Mouse (Mus musculus) stomach, postnatal 0 days (tissue): ENCODE measurements at regions not wholly inside any gene's neighbourhood (a gene's known extent, or its start where the extent isn't known, plus 50 kb on each side); places are given as distances from the start of the nearest gene placed in this dataset.

Source experiments
- ATAC-seq: fragments of 200-750 bp; cut with Nextera tagmentation; 2 replicates; pipeline ENCODE4 v1.8.0; 2017; ENCODE audit not compliant: low FRiP score, low TSS enrichment
- DNase-seq: peaks from one replicate; pipeline ENCODE4 v3.0.0-alpha.2; 2016; ENCODE audit warnings: low spot score
- H3K27ac ChIP-seq: fragments of 300-500 bp; sonication (generic); replicated peaks from 2 replicates; pipeline ENCODE4 v1.5.1; 2014; ENCODE audit warnings: mild to moderate bottlenecking, control low read depth
- H3K27me3 ChIP-seq: fragments of 300-500 bp; sonication (generic); 2 replicates; pipeline ENCODE4 v1.6.1; 2014; ENCODE audit warnings: low read length; ENCODE audit not compliant: control insufficient read depth, insufficient read depth
- H3K36me3 ChIP-seq: fragments of 300-500 bp; sonication (generic); 2 replicates; pipeline ENCODE4 v1.6.1; 2014; ENCODE audit warnings: low read length, mixed read lengths; ENCODE audit not compliant: control insufficient read depth, insufficient read depth
- H3K4me1 ChIP-seq: fragments of 300-500 bp; sonication (generic); replicated peaks from 2 replicates; pipeline ENCODE4 v1.6.1; 2014; ENCODE audit warnings: antibody characterized with exemption; ENCODE audit not compliant: control insufficient read depth, insufficient read depth
- H3K4me2 ChIP-seq: fragments of 300-500 bp; sonication (generic); replicated peaks from 2 replicates; pipeline ENCODE4 v1.6.1; 2014; ENCODE audit warnings: low read depth, mild to moderate bottlenecking, control low read depth, moderate library complexity
- H3K4me3 ChIP-seq: fragments of 300-500 bp; sonication (generic); 2 replicates; pipeline ENCODE4 v1.5.1; 2014; ENCODE audit warnings: low read depth, low read length, control low read depth
- H3K9ac ChIP-seq: fragments of 300-500 bp; sonication (generic); 2 replicates; pipeline ENCODE4 v1.6.1; 2014; ENCODE audit warnings: mild to moderate bottlenecking, low read length, control low read depth, mixed read lengths
- H3K9me3 ChIP-seq: fragments of 300-500 bp; sonication (generic); 2 replicates; pipeline ENCODE4 v1.6.1; 2016; ENCODE audit warnings: low read length; ENCODE audit not compliant: control insufficient read depth
- CTCF ChIP-seq: IDR thresholded peaks from 2 replicates; pipeline ENCODE4 v1.5.1; 2016; ENCODE audit warnings: antibody characterized with exemption, low read depth, mild to moderate bottlenecking, moderate library complexity
- EP300 ChIP-seq: optimal IDR thresholded peaks from 2 replicates; pipeline ENCODE3; 2016; ENCODE audit warnings: antibody characterized with exemption
- WGBS: fragments of 180-500 bp; shearing (Covaris S2); extraction: QIAGEN DNeasy Blood & Tissue Kit; methylation state at CpG from one replicate; pipeline ENCODE4 v1.1.7; 2014; 5-methylcytosine and 5-hydroxymethylcytosine counted together

DNA sequence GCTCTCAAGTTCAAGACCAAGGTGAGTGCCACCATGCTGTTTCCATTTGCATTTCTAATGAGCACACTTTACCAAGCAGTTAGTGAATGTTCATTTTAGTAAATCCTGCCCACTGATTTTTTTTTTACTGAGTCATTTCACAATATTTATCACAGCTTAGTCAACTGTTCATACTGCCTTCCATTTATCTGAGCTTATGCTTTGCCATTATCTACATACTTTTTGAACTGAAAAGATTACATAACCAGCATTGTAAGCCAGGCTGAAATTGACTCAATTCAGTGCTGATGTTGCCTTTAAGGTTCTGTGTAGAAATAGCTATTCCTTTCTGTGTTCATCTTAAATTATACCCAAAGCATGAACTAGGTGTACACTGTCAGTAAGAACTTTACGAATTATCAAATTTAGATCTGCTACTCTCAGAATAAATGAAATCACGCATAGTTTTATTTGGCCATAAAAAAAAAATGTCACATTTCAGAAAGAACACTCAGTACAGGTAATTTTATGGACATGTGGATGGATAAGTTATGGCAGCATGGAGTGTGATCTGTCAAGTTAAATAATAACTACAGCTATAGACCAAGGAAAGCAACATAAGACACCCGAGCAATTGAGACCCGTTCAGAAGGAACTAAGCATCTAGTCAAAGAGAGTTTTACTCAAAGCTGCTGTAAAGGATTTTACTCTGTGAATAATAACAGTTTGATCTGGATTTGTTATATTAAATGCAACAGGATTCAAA is 645.9 kb upstream of the Chordc1 start:
- H3K4me3 ChIP-seq = no peak overlapping the region
- WGBS = 91% methylated on average over 4 of the region's 4 CpGs
- no peak overlapping the region for H3K27ac ChIP-seq
- no peaks in the 10 kb centered on the region for H3K27me3 ChIP-seq
- TF ChIP-seq EP300 (no peak), CTCF (no peak)
- no peaks in the 10 kb centered on the region for H3K36me3 ChIP-seq
- no peaks in the 10 kb centered on the region for H3K9me3 ChIP-seq
- DNase-seq = no peak
- H3K4me2 ChIP-seq = no peak overlapping the region
- H3K9ac ChIP-seq = no peak overlapping the region
- no peaks in the 10 kb centered on the region for H3K4me1 ChIP-seq
- ATAC-seq = no peak

- no peak for TF ChIP-seq EP300
- no peak for TF ChIP-seq CTCF
- no peak overlapping the region for H3K4me3 ChIP-seq
Measured at GRCm38 (mm10) chr9:17653818-17654217, 638.1 kb upstream of the Chordc1 start.

DNA sequence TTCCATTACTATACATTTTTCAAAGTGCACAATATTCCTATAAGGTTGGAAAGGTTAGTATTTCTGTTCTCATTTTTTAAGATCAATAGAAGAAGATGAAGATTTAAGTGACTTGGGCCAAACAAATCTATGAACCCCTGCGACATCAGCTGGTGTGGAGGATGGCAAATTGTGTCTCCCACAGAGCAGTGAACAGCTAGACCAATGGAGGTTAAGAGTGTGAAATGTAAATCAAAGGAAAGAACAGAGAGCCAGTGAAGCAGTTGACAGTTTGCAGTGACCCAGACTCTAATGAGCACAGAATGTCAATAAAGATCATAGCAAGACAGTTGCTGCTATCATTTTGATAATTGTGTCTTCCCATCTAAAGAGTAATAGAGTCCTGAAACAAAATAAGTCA is 627.8 kb upstream of the Chordc1 start:
- Histone ChIP-seq H3K36me3 (no peaks in the 10 kb centered on the region), H3K4me2 (no peak overlapping the region), H3K4me1 (no peaks in the 10 kb centered on the region), H3K9ac (no peak overlapping the region), H3K4me3 (no peak overlapping the region), H3K27ac (no peak overlapping the region), H3K9me3 (no peaks in the 10 kb centered on the region), H3K27me3 (no peaks in the 10 kb centered on the region)
- DNase-seq (no peak), ATAC-seq (no peak)
- TF ChIP-seq EP300 (no peak), CTCF (no peak)
- 59% methylated on average over 1 of the region's 1 CpGs for WGBS

More at GRCm38 (mm10) chr9:17653818-17654217, 638.1 kb upstream of the Chordc1 start:
- Histone ChIP-seq H3K9ac (no peak overlapping the region), H3K27me3 (no peaks in the 10 kb centered on the region), H3K36me3 (no peaks in the 10 kb centered on the region), H3K4me2 (no peak overlapping the region), H3K9me3 (no peaks in the 10 kb centered on the region), H3K4me1 (no peaks in the 10 kb centered on the region), H3K27ac (no peak overlapping the region)
- ATAC-seq (no peak), DNase-seq (no peak)

DNA sequence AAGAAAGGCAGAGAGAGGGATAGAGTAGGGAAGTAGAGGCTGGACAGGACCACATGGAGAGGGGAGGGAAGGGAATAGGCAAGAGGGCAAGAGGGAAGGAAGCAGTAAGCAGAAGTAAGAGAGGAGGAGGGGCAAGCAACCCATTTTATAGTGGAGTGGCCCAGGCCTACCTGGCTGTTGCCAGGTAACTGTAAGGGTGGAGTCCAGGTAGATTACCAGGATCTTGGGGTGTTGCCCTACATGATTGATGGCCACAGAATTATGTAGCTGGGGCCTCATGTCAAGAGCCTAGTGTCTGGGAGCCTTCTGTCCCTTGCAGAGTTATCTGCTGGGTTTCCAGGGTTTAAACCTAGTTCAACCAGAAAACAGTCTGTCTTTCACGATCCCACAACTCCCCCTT is 623.7 kb upstream of the Chordc1 start:
- no peaks in the 10 kb centered on the region for H3K27me3 ChIP-seq
- 76% methylated on average over 1 of the region's 1 CpGs for WGBS
- no peaks in the 10 kb centered on the region for H3K9me3 ChIP-seq
- H3K27ac ChIP-seq = no peak overlapping the region
- ATAC-seq (peak; percentile 47; the same call in 1 of the 2 replicates), DNase-seq (no peak)
- no peak overlapping the region for H3K4me2 ChIP-seq
- no peaks in the 10 kb centered on the region for H3K4me1 ChIP-seq
- H3K4me3 ChIP-seq = no peak overlapping the region
- TF ChIP-seq CTCF = no peak
- TF ChIP-seq EP300 = no peak
- H3K9ac ChIP-seq = no peak overlapping the region
- no peaks in the 10 kb centered on the region for H3K36me3 ChIP-seq

GRCm38 (mm10) chr9:17675519-17675918 is 616.4 kb upstream of the Chordc1 start:
- Histone ChIP-seq H3K9me3 (no peaks in the 10 kb centered on the region), H3K4me3 (no peak overlapping the region), H3K27me3 (no peaks in the 10 kb centered on the region), H3K36me3 (no peaks in the 10 kb centered on the region), H3K4me1 (no peaks in the 10 kb centered on the region), H3K9ac (no peak overlapping the region), H3K4me2 (no peak overlapping the region), H3K27ac (no peak overlapping the region)
- DNase-seq (no peak), ATAC-seq (peak; percentile 99)
- TF ChIP-seq CTCF (no peak), EP300 (no peak)
- WGBS = 41% methylated on average over 1 of the region's 1 CpGs
